Mouse (Mus musculus) mesoderm, embryonic 11.5 days (tissue): ENCODE measurements at regions not wholly inside any gene's neighbourhood (a gene's known extent, or its start where the extent isn't known, plus 50 kb on each side); places are given as distances from the start of the nearest gene placed in this dataset.

Experiments
- DNase-seq: peaks from one replicate; pipeline ENCODE4 v3.0.0-alpha.2; 2012; ENCODE audit warnings: low read depth, low spot score

DNA sequence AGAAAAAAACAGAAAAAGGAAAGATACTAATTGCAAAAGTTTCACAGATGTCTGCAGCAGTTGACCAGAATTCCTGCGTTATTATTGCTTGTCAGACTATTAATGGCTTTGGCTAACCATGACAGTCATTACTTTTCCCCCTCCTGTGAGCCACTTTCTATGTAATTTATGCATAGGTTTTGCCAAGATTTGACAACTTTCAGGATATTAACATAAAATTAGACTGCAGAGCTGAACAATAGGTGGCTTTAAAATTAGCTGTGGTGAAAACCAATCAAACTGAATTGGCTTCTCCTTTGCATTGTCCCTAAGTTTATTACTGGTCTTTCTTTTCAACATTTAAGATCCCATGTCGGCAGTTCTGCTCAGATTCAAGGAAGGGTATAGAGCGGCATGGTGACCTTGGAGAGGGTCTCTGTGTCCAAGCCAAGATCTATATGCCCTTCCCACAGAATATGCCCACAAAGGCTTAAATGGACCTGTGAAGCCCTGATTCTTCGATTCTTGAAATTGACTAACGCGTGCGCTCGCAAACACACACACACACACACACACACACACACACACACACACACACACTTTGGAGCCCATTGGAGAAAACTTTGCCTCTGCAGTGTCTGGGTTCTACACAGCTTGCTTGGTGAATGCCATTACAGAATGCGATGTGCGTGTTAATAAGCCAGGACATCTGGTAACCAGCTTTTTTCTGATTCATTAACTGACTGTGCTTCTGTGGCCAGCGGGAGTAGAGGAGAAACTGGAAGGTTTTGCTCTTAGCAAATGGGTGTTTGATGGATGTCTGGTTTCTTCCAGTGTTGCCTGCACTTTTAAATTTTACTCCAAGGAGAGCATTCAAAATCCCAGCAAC, 69.8 kb upstream of the Itga4 start:
- no peak for DNase-seq

DNA sequence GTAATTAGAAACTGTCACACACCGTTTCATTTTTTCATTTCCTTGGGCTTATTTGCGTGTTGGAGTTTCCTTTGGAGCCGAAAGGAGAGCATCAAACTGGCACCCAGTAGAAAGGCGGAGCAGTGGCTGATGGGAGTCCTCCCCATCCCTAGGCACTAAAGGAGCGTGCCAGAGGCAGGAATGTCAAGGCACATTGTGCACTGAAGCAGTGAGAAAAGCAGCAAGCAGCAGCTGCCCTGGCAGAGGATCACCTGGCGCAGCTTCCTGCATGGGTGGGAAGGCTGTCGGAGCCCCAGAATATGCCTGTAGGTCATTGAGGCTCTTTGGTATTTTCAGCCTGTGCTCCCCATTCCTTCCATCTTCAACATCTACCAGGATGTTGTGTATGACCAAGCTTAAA, 68.3 kb upstream of the Itga4 start:
- DNase-seq = no peak

DNA sequence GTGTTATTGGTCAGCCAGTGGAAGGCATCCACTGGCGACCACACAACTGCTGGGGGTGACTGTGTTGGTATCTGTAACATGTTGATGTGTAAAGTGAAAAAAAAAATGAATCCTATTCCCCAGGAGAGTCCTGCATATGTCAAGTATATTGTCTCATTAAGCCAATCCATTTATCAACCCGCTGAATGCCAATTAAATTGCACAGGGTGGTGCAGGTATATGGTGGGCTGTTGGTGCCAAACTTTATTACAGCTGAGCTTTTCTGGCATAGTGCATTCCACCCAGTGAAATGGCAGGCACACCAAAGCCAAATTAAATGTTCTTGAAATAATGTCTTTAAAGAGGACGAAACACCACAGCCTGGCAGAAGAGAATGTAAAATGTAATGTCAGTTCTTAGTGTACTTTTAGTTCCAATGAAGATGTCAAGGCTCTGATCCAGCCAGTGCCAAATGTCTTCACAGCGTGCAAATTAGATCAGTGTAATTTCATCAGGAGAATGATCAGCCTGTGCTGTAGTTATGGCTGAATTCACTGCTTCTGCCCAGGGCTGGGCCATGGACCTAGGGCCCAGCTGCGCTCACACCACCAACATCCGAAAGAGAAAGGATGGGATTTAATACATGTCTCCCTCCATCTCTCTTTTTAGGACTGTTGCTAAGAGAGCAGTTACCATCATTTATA, 66.6 kb upstream of the Itga4 start:
- DNase-seq = no peak

DNA sequence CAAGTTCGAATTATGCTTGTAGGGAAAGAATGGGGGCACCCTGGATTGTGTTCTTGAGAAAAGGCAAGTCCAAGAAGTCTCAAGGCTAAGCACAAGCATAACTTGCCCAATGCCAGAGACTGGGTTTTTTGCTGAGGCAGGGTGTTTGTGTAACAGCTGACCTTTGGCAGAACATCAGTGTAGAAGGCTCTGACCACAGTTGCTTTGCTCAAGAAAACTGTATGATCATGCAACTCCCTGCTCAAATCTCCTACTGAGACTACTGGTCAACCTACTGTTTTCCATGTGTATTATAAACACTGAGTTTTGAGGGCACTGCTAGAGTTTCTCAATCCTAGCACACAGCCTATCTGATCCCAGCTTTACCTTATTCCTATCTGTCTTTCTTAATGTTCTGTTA, 61.4 kb upstream of the Itga4 start:
- DNase-seq = no peak

DNA sequence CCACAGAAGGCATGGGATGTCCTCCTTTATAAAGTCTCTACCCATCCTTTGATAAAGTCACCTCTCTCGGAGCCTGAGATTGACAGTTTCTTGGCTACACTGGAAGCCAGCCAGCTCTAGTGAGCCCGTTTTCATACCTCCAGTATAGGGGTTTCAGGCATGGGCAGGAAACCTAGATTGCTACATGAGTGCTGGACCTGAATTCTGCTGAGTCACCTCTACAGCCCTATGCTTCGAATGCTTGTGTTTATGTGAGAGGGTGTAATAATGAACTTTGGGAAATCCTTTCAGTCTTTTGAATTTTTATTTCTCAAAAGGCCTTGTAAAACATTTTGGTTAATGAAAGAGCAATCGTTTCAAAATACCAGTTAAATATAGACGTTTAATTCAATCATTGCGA, 53.5 kb upstream of the Itga4 start:
- no peak for DNase-seq
